Mouse (Mus musculus): Measurements from ENCODE around the gene Tarbp2.

DNA sequence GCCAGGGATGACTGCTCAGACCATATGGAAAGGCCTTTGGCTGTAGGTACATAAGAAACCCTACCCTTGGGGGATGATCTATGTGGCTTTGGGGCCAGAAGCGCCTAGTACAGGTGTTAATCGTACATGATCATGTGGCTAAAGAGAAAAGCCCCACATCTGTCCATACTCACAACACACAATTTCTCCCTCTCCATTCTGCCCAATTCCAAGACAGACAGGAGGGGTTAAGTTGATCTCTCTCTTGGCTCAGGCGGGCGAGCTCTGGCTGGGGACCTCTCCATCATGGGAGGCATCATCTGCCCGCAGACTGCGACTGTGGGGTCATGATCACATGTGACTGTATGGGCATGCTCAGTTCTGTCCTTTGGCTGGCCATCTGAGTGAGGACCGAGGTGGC is 15.9 kb downstream of the Tarbp2 start:
- no peak for TF ChIP-seq CTCF (conservative IDR thresholded peaks at IDR 0.05; ENCODE audit: low read length)
- TF ChIP-seq NANOG (IDR thresholded peaks at IDR 0.05; ENCODE audit: borderline replicate concordance, low read length) = no peak
- no peak for TF ChIP-seq POU5F1 (IDR thresholded peaks at IDR 0.05; ENCODE audit: borderline replicate concordance, low read length)

Data from E14TG2a.4 (cell line).